Mouse (Mus musculus) midbrain, embryonic 13.5 days (tissue): ENCODE results near the gene Trappc6b. TPM values are rescaled to one million over a fixed set of nuclear protein-coding genes. Genes with fewer than 3 reads are reported as not detected.

Experiments used
- ATAC-seq: fragments of 200-750 bp; cut with Nextera tagmentation; 2 replicates; pipeline ENCODE4 v1.8.0; 2017; ENCODE audit warnings: mild to moderate bottlenecking, moderate TSS enrichment, moderate library complexity
- H3K27ac ChIP-seq: fragments of 300-500 bp; sonication (generic); 2 replicates; pipeline ENCODE4 v1.5.1; 2015; ENCODE audit warnings: inconsistent platforms, mild to moderate bottlenecking, moderate library complexity
- H3K27me3 ChIP-seq: fragments of 300-500 bp; sonication (generic); 2 replicates; pipeline ENCODE4 v1.6.1; 2015; ENCODE audit warnings: mild to moderate bottlenecking, inconsistent platforms
- H3K36me3 ChIP-seq: fragments of 300-500 bp; sonication (generic); 2 replicates; pipeline ENCODE4 v1.6.1; 2015; ENCODE audit warnings: mild to moderate bottlenecking, inconsistent platforms
- H3K4me1 ChIP-seq: fragments of 300-500 bp; sonication (generic); replicated peaks from 2 replicates; pipeline ENCODE4 v1.6.1; 2015; ENCODE audit warnings: inconsistent platforms
- H3K4me2 ChIP-seq: fragments of 300-500 bp; sonication (generic); replicated peaks from 2 replicates; pipeline ENCODE4 v1.6.1; 2015; ENCODE audit warnings: moderate library complexity, mild to moderate bottlenecking, inconsistent platforms
- H3K4me3 ChIP-seq: fragments of 300-500 bp; sonication (generic); replicated peaks from 2 replicates; pipeline ENCODE4 v1.5.1; 2015; ENCODE audit warnings: mild to moderate bottlenecking, inconsistent platforms
- H3K9ac ChIP-seq: fragments of 300-500 bp; sonication (generic); replicated peaks from 2 replicates; pipeline ENCODE4 v1.6.1; 2015; ENCODE audit warnings: mild to moderate bottlenecking, inconsistent platforms
- H3K9me3 ChIP-seq: fragments of 300-500 bp; sonication (generic); 2 replicates; pipeline ENCODE4 v1.6.1; 2016; ENCODE audit warnings: mild to moderate bottlenecking, inconsistent platforms
- WGBS: fragments of 180-500 bp; shearing (Covaris S2); methylation state at CpG from one replicate; pipeline ENCODE4 v1.1.7; 2015; 5-methylcytosine and 5-hydroxymethylcytosine counted together
- polyA plus RNA-seq: library from polyadenylated mRNA; unstranded; fragments of >200 nt; fragmentation: Nextera tagmentation; extraction: Ambion mirVana; gene quantifications from 2 replicates; pipeline ENCODE4 v1.2.1, GENCODE M21; 2015

Trappc6b gene
- polyA plus RNA-seq, 1 experiment from 2014 or later, result 146 TPM

GRCm38 (mm10) chr12:59053166-59053565 is 8.1 kb downstream of the Trappc6b start:
- H3K4me3 ChIP-seq, result no peak overlapping the region
- no peaks in the 10 kb centered on the region for H3K27me3 ChIP-seq
- no peaks in the 10 kb centered on the region for H3K9me3 ChIP-seq
- H3K4me1 ChIP-seq, result peaks cover 7% of the 10 kb centered on the region; the same call in 1 of the 2 replicates
- H3K9ac ChIP-seq, result no peak overlapping the region
- H3K27ac ChIP-seq, result no peak overlapping the region
- H3K36me3 ChIP-seq, result peaks cover 48% of the 10 kb centered on the region
- no peak overlapping the region for H3K4me2 ChIP-seq
- ATAC-seq, result no peak
- WGBS, result 90% methylated on average over 5 of the region's 5 CpGs

- Histone ChIP-seq H3K36me3 (peaks cover 47% of the 10 kb centered on the region), H3K4me1 (0 out of 2 replicates have a peak, but pooled peaks cover 3% of the 10 kb centered on the region), H3K4me2 (no peak overlapping the region), H3K9me3 (no peaks in the 10 kb centered on the region), H3K9ac (no peak overlapping the region), H3K27me3 (no peaks in the 10 kb centered on the region), H3K27ac (no peak overlapping the region), H3K4me3 (no peak overlapping the region)
- WGBS, result 99% methylated on average over 3 of the region's 3 CpGs
- ATAC-seq, result no peak
These were observed 8.8 kb downstream of the Trappc6b start for GRCm38 (mm10) chr12:59052470-59052869.

GRCm38 (mm10) chr12:59040851-59041250 is 20.4 kb downstream of the Trappc6b start:
- 0 out of 2 replicates have a peak, but pooled peaks have one; percentile 44 for ATAC-seq
- Histone ChIP-seq H3K27me3 (no peaks in the 10 kb centered on the region), H3K9me3 (no peaks in the 10 kb centered on the region), H3K4me3 (no peak overlapping the region), H3K36me3 (peaks cover 38% of the 10 kb centered on the region), H3K9ac (no peak overlapping the region), H3K4me2 (no peak overlapping the region), H3K27ac (peak overlapping the region; percentile 7; the same call in 1 of the 2 replicates), H3K4me1 (peaks cover 6% of the 10 kb centered on the region)
- WGBS, result 29% methylated on average over 7 of the region's 7 CpGs

GRCm38 (mm10) chr12:59039971-59040844 is 21.1 kb downstream of the Trappc6b start:
- Histone ChIP-seq H3K27me3 (no peaks in the 10 kb centered on the region), H3K27ac (peak overlapping the region; percentile 63), H3K4me3 (peak overlapping the region; percentile 10; the same call in 1 of the 2 replicates), H3K9me3 (no peaks in the 10 kb centered on the region), H3K36me3 (peaks cover 33% of the 10 kb centered on the region), H3K4me2 (peak overlapping the region; percentile 40), H3K9ac (no peak overlapping the region), H3K4me1 (peaks cover 6% of the 10 kb centered on the region)
- peak; percentile 90 for ATAC-seq
- 4% methylated on average over 23 of the region's 23 CpGs for WGBS

- Histone ChIP-seq H3K9me3 (no peaks in the 10 kb centered on the region), H3K4me3 (no peak overlapping the region), H3K27me3 (no peaks in the 10 kb centered on the region), H3K36me3 (peaks cover 27% of the 10 kb centered on the region), H3K4me2 (no peak overlapping the region), H3K27ac (no peak overlapping the region; the same call in 1 of the 2 replicates), H3K9ac (no peak overlapping the region), H3K4me1 (peaks cover 6% of the 10 kb centered on the region)
- ATAC-seq, result no peak
- 69% methylated on average over 10 of the region's 10 CpGs for WGBS
These were observed 21.9 kb downstream of the Trappc6b start for GRCm38 (mm10) chr12:59039162-59039970.

GRCm38 (mm10) chr12:59032101-59032500 is 29.2 kb downstream of the Trappc6b start:
- no peak for ATAC-seq
- H3K4me1 ChIP-seq, result no peaks in the 10 kb centered on the region
- H3K9me3 ChIP-seq, result no peaks in the 10 kb centered on the region
- peaks cover 19% of the 10 kb centered on the region for H3K36me3 ChIP-seq
- H3K27me3 ChIP-seq, result no peaks in the 10 kb centered on the region
- H3K4me3 ChIP-seq, result no peak overlapping the region
- H3K27ac ChIP-seq, result no peak overlapping the region
- WGBS, result 72% methylated on average over 5 of the region's 5 CpGs
- no peak overlapping the region for H3K9ac ChIP-seq
- H3K4me2 ChIP-seq, result no peak overlapping the region

GRCm38 (mm10) chr12:59021306-59021705 is 40.0 kb downstream of the Trappc6b start:
- 91% methylated on average over 4 of the region's 4 CpGs for WGBS
- Histone ChIP-seq H3K9me3 (no peaks in the 10 kb centered on the region), H3K4me2 (no peak overlapping the region), H3K4me1 (no peaks in the 10 kb centered on the region), H3K36me3 (peaks cover 47% of the 10 kb centered on the region), H3K27me3 (no peaks in the 10 kb centered on the region), H3K27ac (no peak overlapping the region), H3K4me3 (no peak overlapping the region), H3K9ac (no peak overlapping the region)
- no peak for ATAC-seq

GRCm38 (mm10) chr12:59019891-59020290 is 41.4 kb downstream of the Trappc6b start:
- Histone ChIP-seq H3K9ac (no peak overlapping the region), H3K4me1 (no peaks in the 10 kb centered on the region), H3K4me3 (no peak overlapping the region), H3K27me3 (no peaks in the 10 kb centered on the region), H3K36me3 (peaks cover 45% of the 10 kb centered on the region), H3K4me2 (no peak overlapping the region), H3K9me3 (no peaks in the 10 kb centered on the region), H3K27ac (no peak overlapping the region)
- WGBS, result 92% methylated on average over 2 of the region's 2 CpGs
- ATAC-seq, result no peak

GRCm38 (mm10) chr12:59017970-59018369 is 43.3 kb downstream of the Trappc6b start:
- Histone ChIP-seq H3K4me1 (0 out of 2 replicates have a peak, but pooled peaks cover 6% of the 10 kb centered on the region), H3K4me3 (no peak overlapping the region), H3K9ac (no peak overlapping the region), H3K9me3 (no peaks in the 10 kb centered on the region), H3K36me3 (peaks cover 35% of the 10 kb centered on the region), H3K4me2 (no peak overlapping the region), H3K27ac (no peak overlapping the region), H3K27me3 (no peaks in the 10 kb centered on the region)
- ATAC-seq, result no peak
- WGBS, result 94% methylated on average over 8 of the region's 8 CpGs

- under 1% methylated on average over 28 of the region's 28 CpGs for WGBS
- H3K4me1 ChIP-seq, result peaks cover 32% of the 10 kb centered on the region
- H3K4me2 ChIP-seq, result peak within 1 kb of the TSS; percentile 69
- H3K27ac ChIP-seq, result peak within 1 kb of the TSS; percentile 55
- H3K4me3 ChIP-seq, result peak within 1 kb of the TSS; percentile 86
- ATAC-seq, result peak; percentile 65
- H3K9me3 ChIP-seq, result no peaks in the 10 kb centered on the region
- H3K9ac ChIP-seq, result peak within 1 kb of the TSS; percentile 73
- H3K36me3 ChIP-seq, result peaks cover 7% of the 10 kb centered on the region
- H3K27me3 ChIP-seq, result no peaks in the 10 kb centered on the region
These were observed 48.0 kb downstream of the Trappc6b start, which contains the start of gene Gemin2 for GRCm38 (mm10) chr12:59013234-59013633. TSS of gene Gemin2 (plus strand) at chr12:59013393.

GRCm38 (mm10) chr12:59012710-59013091 is 48.6 kb downstream of the Trappc6b start:
- WGBS, result 3% methylated on average over 7 of the region's 7 CpGs
- H3K4me3 ChIP-seq, result peak overlapping the region; percentile 86
- H3K4me2 ChIP-seq, result peak overlapping the region; percentile 69
- no peaks in the 10 kb centered on the region for H3K27me3 ChIP-seq
- H3K27ac ChIP-seq, result peak overlapping the region; percentile 55; the same call in 1 of the 2 replicates
- ATAC-seq, result no peak
- peaks cover 32% of the 10 kb centered on the region for H3K4me1 ChIP-seq
- H3K9me3 ChIP-seq, result no peaks in the 10 kb centered on the region
- peak overlapping the region; percentile 73; the same call in 1 of the 2 replicates for H3K9ac ChIP-seq
- 0 out of 2 replicates have a peak, but pooled peaks cover 3% of the 10 kb centered on the region for H3K36me3 ChIP-seq
